Comparison of ENCODE assay signal across 14 mouse cellular contexts in the genomic region with DNA sequence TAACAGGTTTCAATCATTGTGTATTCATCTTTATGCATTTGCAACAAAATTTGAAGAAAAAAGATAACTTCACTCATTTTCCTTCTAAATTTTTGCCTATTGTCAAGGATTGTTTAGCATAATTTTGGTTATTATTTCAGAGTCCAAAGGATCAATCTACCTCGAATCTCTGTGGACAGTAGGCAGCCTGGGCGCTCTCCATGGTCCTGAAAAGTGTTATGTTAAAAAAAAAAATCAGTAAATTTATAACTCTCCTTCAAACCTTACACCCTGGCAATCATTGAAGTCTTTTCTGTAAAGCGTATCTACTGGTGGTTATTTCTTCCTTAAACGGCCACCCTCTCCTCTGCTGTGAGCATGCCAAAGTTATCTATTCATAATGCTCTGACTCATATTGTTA. TPM values are rescaled to one million over a fixed set of nuclear protein-coding genes. Genes with fewer than 3 reads are reported as not detected.
DNase-seq lines count a peak whose midpoint lies in the region; ATAC-seq lines count a peak whose summit lies in the region.
"Had no signal": no experiment of that assay in that cellular context is flagged by ENCODE, and none has a peak within 500 bp of the region (broad histone marks: within the 10 kb centered on the region; RNA-seq: fewer than 3 reads in every experiment).

No protein-coding gene starts in this region.

- H3K4me2 ChIP-seq in hindbrain, embryonic 11.5 days (replicated peaks; ENCODE audit: low read depth, low read length), result no peak overlapping the region
- H3K4me2 ChIP-seq in hindbrain, embryonic 13.5 days, result no peak overlapping the region
- H3K4me2 ChIP-seq: limb, embryonic 12.5 days; midbrain, embryonic 15.5 days had no signal

- H3K27me3 ChIP-seq in hindbrain, embryonic 11.5 days (ENCODE audit: control insufficient read depth, insufficient read depth, low read length), result no peaks in the 10 kb centered on the region
- H3K27me3 ChIP-seq in hindbrain, embryonic 13.5 days, result no peaks in the 10 kb centered on the region
- H3K27me3 ChIP-seq: limb, embryonic 12.5 days; midbrain, embryonic 15.5 days had no signal

- H3K4me3 ChIP-seq in hindbrain, embryonic 11.5 days (ENCODE audit: low read depth, low read length), result no peak overlapping the region
- no peak overlapping the region for H3K4me3 ChIP-seq in hindbrain, embryonic 13.5 days
- H3K4me3 ChIP-seq: limb, embryonic 12.5 days; midbrain, embryonic 15.5 days had no signal

- no peak overlapping the region for H3K27ac ChIP-seq in hindbrain, embryonic 11.5 days (ENCODE audit: low read depth, low read length)
- H3K27ac ChIP-seq in hindbrain, embryonic 13.5 days, result no peak overlapping the region
- H3K27ac ChIP-seq: limb, embryonic 12.5 days; midbrain, embryonic 15.5 days had no signal

- H3K36me3 ChIP-seq in hindbrain, embryonic 11.5 days (ENCODE audit: control insufficient read depth, insufficient read depth, low read length), result no peaks in the 10 kb centered on the region
- no peaks in the 10 kb centered on the region for H3K36me3 ChIP-seq in hindbrain, embryonic 13.5 days
- H3K36me3 ChIP-seq: limb, embryonic 12.5 days; midbrain, embryonic 15.5 days had no signal

- H3K4me1 ChIP-seq in hindbrain, embryonic 11.5 days (replicated peaks; ENCODE audit: control insufficient read depth, insufficient read depth, low read length), result no peaks in the 10 kb centered on the region
- H3K4me1 ChIP-seq in hindbrain, embryonic 13.5 days (replicated peaks), result peaks cover 33% of the 10 kb centered on the region

- ATAC-seq in hindbrain, embryonic 11.5 days (ENCODE audit: low FRiP score), result no peak
- ATAC-seq in hindbrain, embryonic 13.5 days (ENCODE audit: low FRiP score), result no peak
- no peak for ATAC-seq in megakaryocyte-erythroid progenitor cell, adult 5-6 weeks (replicated peaks; ENCODE audit: low FRiP score, low TSS enrichment, poor library complexity, severe bottlenecking)
- ATAC-seq: forebrain, embryonic 16.5 days; midbrain, embryonic 15.5 days had no signal

- no peaks in the 10 kb centered on the region for H3K9me3 ChIP-seq in hindbrain, embryonic 11.5 days (ENCODE audit: control insufficient read depth, low read length)
- H3K9me3 ChIP-seq in hindbrain, embryonic 13.5 days, result no peaks in the 10 kb centered on the region
- H3K9me3 ChIP-seq: limb, embryonic 12.5 days; midbrain, embryonic 15.5 days had no signal

- peak; percentile 57 for DNase-seq in hindbrain, embryonic 11.5 days (ENCODE audit: low spot score)
- peak; percentile 32 for DNase-seq in A20 (ENCODE audit: low read depth, low spot score)
- peak; percentile 35 for DNase-seq in adrenal gland, postnatal 25 days
- peak; percentile 63 to 64 for DNase-seq in kidney, postnatal 4 days
- DNase-seq in left cerebral cortex, adult 8-10 months (ENCODE audit: low spot score in 2 of 2), result no peak
- DNase-seq in left cerebral cortex, adult 9 months (ENCODE audit: low spot score in 2 of 2), result no peak
- DNase-seq: cerebellum, adult 18-20 months; right cerebral cortex, postnatal 4 days had no signal

- H3K9ac ChIP-seq in hindbrain, embryonic 11.5 days (ENCODE audit: low read depth, low read length), result no peak overlapping the region
- no peak overlapping the region for H3K9ac ChIP-seq in hindbrain, embryonic 13.5 days
- H3K9ac ChIP-seq: limb, embryonic 12.5 days; midbrain, embryonic 15.5 days had no signal

- 58% methylated on average over 4 of the region's 4 CpGs for WGBS in hindbrain, embryonic 11.5 days
- 66% methylated on average over 4 of the region's 4 CpGs for WGBS in hindbrain, embryonic 13.5 days

RNA-seq across cellular contexts. Expression of a gene that starts 26.2 kb away (rescaled TPM):
- 9.9 and 10.5 TPM in 2 replicates for polyA plus RNA-seq in hindbrain, embryonic 11.5 days (2014; fragmentation: Nextera tagmentation; extraction: Ambion mirVana)
- 29.8 and 31.9 TPM in 2 replicates for polyA plus RNA-seq in hindbrain, embryonic 13.5 days (2015; fragmentation: Nextera tagmentation; extraction: Ambion mirVana)
- 20.9 and 33.9 TPM in 2 replicates for total RNA-seq in adrenal gland, postnatal 25 days (2021)
- not detected in 2 replicates for total RNA-seq in megakaryocyte-erythroid progenitor cell, adult 5-6 weeks (2014; fragmentation: Nextera tagmentation)
- total RNA-seq in megakaryocyte-erythroid progenitor cell, adult 5-6 weeks (2017), result not detected in 2 replicates
- 100 to 1,000 TPM; 199 to 227 (median 211) TPM for total RNA-seq in left cerebral cortex, adult 8-10 months (2022)
- total RNA-seq: hematopoietic stem cell, adult 5-6 weeks had no signal

Comparison
In these comparisons a context has a peak if more than half of its experiments do, and no peak if none do; other contexts are left out.
1. DNase-seq: peak in hindbrain, embryonic 11.5 days (single experiment), A20 (single experiment), adrenal gland, postnatal 25 days (single experiment) and kidney, postnatal 4 days (2 of 2); none in left cerebral cortex, adult 8-10 months (0 of 2) and left cerebral cortex, adult 9 months (0 of 2).
2. RNA of a gene that starts 26.2 kb away (total RNA-seq): 199 to 227 TPM in left cerebral cortex, adult 8-10 months and 20.9 to 33.9 TPM in adrenal gland, postnatal 25 days; not detected in megakaryocyte-erythroid progenitor cell, adult 5-6 weeks; every median in the first group is over 10 times any median in the second.